Mouse (Mus musculus): ENCODE results near the gene Krt81. TPM values are rescaled to one million over a fixed set of nuclear protein-coding genes. Genes with fewer than 3 reads are reported as not detected.

The Krt81 gene
- polyA plus RNA-seq, 1 experiment from 2014 or later = not detected

GRCm38 (mm10) chr15:101436611-101437010 is 26.9 kb downstream of the Krt81 start:
- Histone ChIP-seq H3K9me3 (replicated peaks; ENCODE audit: control insufficient read depth, low read length) (no peaks in the 10 kb centered on the region), H3K27me3 (ENCODE audit: control insufficient read depth, insufficient read depth, low read length) (peaks cover 19% of the 10 kb centered on the region; the same call in 1 of the 2 replicates), H3K4me2 (ENCODE audit: low read depth, low read length) (no peak overlapping the region), H3K27ac (ENCODE audit: low read length) (no peak overlapping the region), H3K4me1 (ENCODE audit: control insufficient read depth, insufficient read depth, low read length) (peaks cover 6% of the 10 kb centered on the region; the same call in 1 of the 2 replicates), H3K9ac (ENCODE audit: low read length) (no peak overlapping the region), H3K4me3 (replicated peaks; ENCODE audit: low read length) (no peak overlapping the region), H3K36me3 (ENCODE audit: control insufficient read depth, insufficient read depth, low read length) (no peaks in the 10 kb centered on the region)
- ATAC-seq (ENCODE audit: insufficient read depth, low FRiP score) = no peak
- 71% methylated on average over 7 of the region's 7 CpGs for WGBS

GRCm38 (mm10) chr15:101424914-101425313 is 38.6 kb downstream of the Krt81 start:
- H3K4me2 ChIP-seq (ENCODE audit: low read depth, low read length) = no peak overlapping the region
- no peak overlapping the region for H3K4me3 ChIP-seq (replicated peaks; ENCODE audit: low read length)
- no peaks in the 10 kb centered on the region for H3K27me3 ChIP-seq (ENCODE audit: control insufficient read depth, insufficient read depth, low read length)
- 23% methylated on average over 5 of the region's 5 CpGs for WGBS
- H3K9me3 ChIP-seq (replicated peaks; ENCODE audit: control insufficient read depth, low read length) = no peaks in the 10 kb centered on the region
- peak overlapping the region; percentile 20; the same call in 1 of the 2 replicates for H3K9ac ChIP-seq (ENCODE audit: low read length)
- ATAC-seq (ENCODE audit: insufficient read depth, low FRiP score) = 0 out of 2 replicates have a peak, but pooled peaks have one; percentile 20
- H3K4me1 ChIP-seq (ENCODE audit: control insufficient read depth, insufficient read depth, low read length) = peaks cover 6% of the 10 kb centered on the region; the same call in 1 of the 2 replicates
- no peak overlapping the region; the same call in 1 of the 2 replicates for H3K27ac ChIP-seq (ENCODE audit: low read length)
- no peaks in the 10 kb centered on the region for H3K36me3 ChIP-seq (ENCODE audit: control insufficient read depth, insufficient read depth, low read length)

- no peak overlapping the region for H3K4me3 ChIP-seq (replicated peaks; ENCODE audit: low read length)
- H3K9me3 ChIP-seq (replicated peaks; ENCODE audit: control insufficient read depth, low read length) = no peaks in the 10 kb centered on the region
- no peaks in the 10 kb centered on the region for H3K27me3 ChIP-seq (ENCODE audit: control insufficient read depth, insufficient read depth, low read length)
- WGBS = 42% methylated on average over 4 of the region's 6 CpGs
- ATAC-seq (ENCODE audit: insufficient read depth, low FRiP score) = no peak
- H3K4me2 ChIP-seq (ENCODE audit: low read depth, low read length) = no peak overlapping the region
- no peaks in the 10 kb centered on the region for H3K36me3 ChIP-seq (ENCODE audit: control insufficient read depth, insufficient read depth, low read length)
- H3K27ac ChIP-seq (ENCODE audit: low read length) = no peak overlapping the region
- no peak overlapping the region for H3K9ac ChIP-seq (ENCODE audit: low read length)
- H3K4me1 ChIP-seq (ENCODE audit: control insufficient read depth, insufficient read depth, low read length) = peaks cover 6% of the 10 kb centered on the region; the same call in 1 of the 2 replicates
Measured at GRCm38 (mm10) chr15:101420903-101421302, 42.6 kb downstream of the Krt81 start.

- 66% methylated on average over 4 of the region's 4 CpGs for WGBS
- no peak overlapping the region for H3K4me3 ChIP-seq (replicated peaks; ENCODE audit: low read length)
- no peaks in the 10 kb centered on the region for H3K27me3 ChIP-seq (ENCODE audit: control insufficient read depth, insufficient read depth, low read length)
- no peak overlapping the region for H3K27ac ChIP-seq (ENCODE audit: low read length)
- no peaks in the 10 kb centered on the region for H3K9me3 ChIP-seq (replicated peaks; ENCODE audit: control insufficient read depth, low read length)
- 0 out of 2 replicates have a peak, but pooled peaks cover 5% of the 10 kb centered on the region for H3K4me1 ChIP-seq (ENCODE audit: control insufficient read depth, insufficient read depth, low read length)
- H3K9ac ChIP-seq (ENCODE audit: low read length) = no peak overlapping the region
- no peak for ATAC-seq (ENCODE audit: insufficient read depth, low FRiP score)
- H3K36me3 ChIP-seq (ENCODE audit: control insufficient read depth, insufficient read depth, low read length) = no peaks in the 10 kb centered on the region
- no peak overlapping the region for H3K4me2 ChIP-seq (ENCODE audit: low read depth, low read length)
Measured at GRCm38 (mm10) chr15:101418950-101419349, 44.6 kb downstream of the Krt81 start.

GRCm38 (mm10) chr15:101414807-101415565 is 48.6 kb downstream of the Krt81 start:
- peaks cover 10% of the 10 kb centered on the region for H3K27me3 ChIP-seq (ENCODE audit: control insufficient read depth, insufficient read depth, low read length)
- WGBS = 42% methylated on average over 11 of the region's 11 CpGs
- 0 out of 2 replicates have a peak, but pooled peaks cover 5% of the 10 kb centered on the region for H3K4me1 ChIP-seq (ENCODE audit: control insufficient read depth, insufficient read depth, low read length)

GRCm38 (mm10) chr15:101413916-101414635 is 49.5 kb downstream of the Krt81 start:
- 30% methylated on average over 7 of the region's 7 CpGs for WGBS

More at GRCm38 (mm10) chr15:101414807-101415565, 48.6 kb downstream of the Krt81 start:
- Histone ChIP-seq H3K4me2 (ENCODE audit: low read depth, low read length) (peak overlapping the region; percentile 52; the same call in 1 of the 2 replicates), H3K9me3 (replicated peaks; ENCODE audit: control insufficient read depth, low read length) (no peaks in the 10 kb centered on the region), H3K4me3 (replicated peaks; ENCODE audit: low read length) (no peak overlapping the region), H3K27ac (ENCODE audit: low read length) (peak overlapping the region; percentile 66), H3K9ac (ENCODE audit: low read length) (no peak overlapping the region), H3K36me3 (ENCODE audit: control insufficient read depth, insufficient read depth, low read length) (no peaks in the 10 kb centered on the region)
- ATAC-seq (ENCODE audit: insufficient read depth, low FRiP score) = peak; percentile 70; the same call in 1 of the 2 replicates

GRCm38 (mm10) chr15:101412188-101412587 is 51.4 kb downstream of the Krt81 start:
- peak overlapping the region; percentile 52 for H3K4me2 ChIP-seq (ENCODE audit: low read depth, low read length)
- H3K4me1 ChIP-seq (ENCODE audit: control insufficient read depth, insufficient read depth, low read length) = 0 out of 2 replicates have a peak, but pooled peaks cover 5% of the 10 kb centered on the region
- H3K36me3 ChIP-seq (ENCODE audit: control insufficient read depth, insufficient read depth, low read length) = no peaks in the 10 kb centered on the region
- peaks cover 10% of the 10 kb centered on the region for H3K27me3 ChIP-seq (ENCODE audit: control insufficient read depth, insufficient read depth, low read length)
- no peaks in the 10 kb centered on the region for H3K9me3 ChIP-seq (replicated peaks; ENCODE audit: control insufficient read depth, low read length)
- ATAC-seq (ENCODE audit: insufficient read depth, low FRiP score) = peak; percentile 72; the same call in 1 of the 2 replicates
- WGBS = 16% methylated on average over 31 of the region's 31 CpGs
- peak overlapping the region; percentile 87 for H3K27ac ChIP-seq (ENCODE audit: low read length)
- peak overlapping the region; percentile 80 for H3K9ac ChIP-seq (ENCODE audit: low read length)
- H3K4me3 ChIP-seq (replicated peaks; ENCODE audit: low read length) = peak overlapping the region; percentile 49

More at GRCm38 (mm10) chr15:101413916-101414635, 49.5 kb downstream of the Krt81 start:
- Histone ChIP-seq H3K9me3 (replicated peaks; ENCODE audit: control insufficient read depth, low read length) (no peaks in the 10 kb centered on the region), H3K4me2 (ENCODE audit: low read depth, low read length) (peak overlapping the region; percentile 52), H3K9ac (ENCODE audit: low read length) (peak overlapping the region; percentile 80; the same call in 1 of the 2 replicates), H3K27ac (ENCODE audit: low read length) (peak overlapping the region; percentile 66), H3K27me3 (ENCODE audit: control insufficient read depth, insufficient read depth, low read length) (peaks cover 10% of the 10 kb centered on the region), H3K36me3 (ENCODE audit: control insufficient read depth, insufficient read depth, low read length) (no peaks in the 10 kb centered on the region), H3K4me1 (ENCODE audit: control insufficient read depth, insufficient read depth, low read length) (0 out of 2 replicates have a peak, but pooled peaks cover 5% of the 10 kb centered on the region), H3K4me3 (replicated peaks; ENCODE audit: low read length) (peak overlapping the region; percentile 49)
- no peak for ATAC-seq (ENCODE audit: insufficient read depth, low FRiP score)

- 23% methylated on average over 2 of the region's 2 CpGs for WGBS
- Histone ChIP-seq H3K4me3 (replicated peaks; ENCODE audit: low read length) (peak within 1 kb of the TSS; percentile 49), H3K9ac (ENCODE audit: low read length) (peak within 1 kb of the TSS; percentile 80), H3K27me3 (ENCODE audit: control insufficient read depth, insufficient read depth, low read length) (peaks cover 10% of the 10 kb centered on the region), H3K27ac (ENCODE audit: low read length) (peak within 1 kb of the TSS; percentile 87), H3K9me3 (replicated peaks; ENCODE audit: control insufficient read depth, low read length) (no peaks in the 10 kb centered on the region), H3K4me1 (ENCODE audit: control insufficient read depth, insufficient read depth, low read length) (0 out of 2 replicates have a peak, but pooled peaks cover 5% of the 10 kb centered on the region), H3K36me3 (ENCODE audit: control insufficient read depth, insufficient read depth, low read length) (no peaks in the 10 kb centered on the region), H3K4me2 (ENCODE audit: low read depth, low read length) (peak within 1 kb of the TSS; percentile 52)
- peak; percentile 59 for ATAC-seq (ENCODE audit: insufficient read depth, low FRiP score)
Measured at GRCm38 (mm10) chr15:101410775-101411174, 52.8 kb downstream of the Krt81 start, which contains the start of gene Krt7. Gene Krt7, plus strand, starts transcription at chr15:101411043.
